Mouse (Mus musculus) lung, adult 2 months (tissue): ENCODE results near the gene Gm29427. TPM values are rescaled to one million over a fixed set of nuclear protein-coding genes. Genes with fewer than 3 reads are reported as not detected.
"Not testable (repeated sequence)": the region's sequence is repeated elsewhere in the genome, so short reads cannot be mapped to it uniquely, and the experiment has no call there.

Experiments
- DNase-seq: peaks from one replicate; pipeline ENCODE4 v3.0.0; 2022
- H3K4me1 ChIP-seq: fragments of 200-500 bp; 2 replicates; pipeline ENCODE4 v1.6.1; 2011; ENCODE audit warnings: low read length; ENCODE audit not compliant: control insufficient read depth, insufficient read depth
- H3K4me3 ChIP-seq: fragments of 200-500 bp; replicated peaks from 2 replicates; pipeline ENCODE3; 2011; ENCODE audit warnings: low read depth, mild to moderate bottlenecking, control low read depth, low read length; ENCODE audit errors: extremely low read depth
- CTCF ChIP-seq: fragments of 200-500 bp; IDR thresholded peaks from 2 replicates; pipeline ENCODE4 v1.5.1; 2011; ENCODE audit warnings: mild to moderate bottlenecking, low read length, control low read depth; ENCODE audit not compliant: insufficient read depth
- POLR2A ChIP-seq: fragments of 200-500 bp; IDR thresholded peaks from 2 replicates; pipeline ENCODE4 v1.6.1; 2011; ENCODE audit warnings: low read depth, mild to moderate bottlenecking, control low read depth, low read length, borderline replicate concordance; ENCODE audit errors: extremely low read depth
- whole genome bisulfite sequencing: fragments of 180-500 bp; shearing (Covaris S2); methylation state at CpG from one replicate; pipeline ENCODE4 v1.1.7; 2018; 5-methylcytosine and 5-hydroxymethylcytosine counted together
- polyA plus RNA-seq: library from polyadenylated mRNA; depleted of rRNA; stranded (reverse); fragments of >200 nt; gene quantifications from 2 replicates; pipeline ENCODE4 v1.2.3, GENCODE M21; 2012

Gene Gm29427
- polyA plus RNA-seq, 1 experiment = not detected

GRCm38 (mm10) chr1:130681656-130682413, 33.8 kb downstream of the Gm29427 start:
- 73% methylated on average over 6 of the region's 6 CpGs for WGBS
- no peaks in the 10 kb centered on the region for H3K4me1 ChIP-seq
- no peak for TF ChIP-seq CTCF
- no peak for TF ChIP-seq POLR2A
- H3K4me3 ChIP-seq = no peak overlapping the region
- DNase-seq = no peak

- TF ChIP-seq CTCF (no peak), POLR2A (no peak)
- no peak for DNase-seq
- 69% methylated on average over 2 of the region's 2 CpGs for WGBS
- Histone ChIP-seq H3K4me1 (no peaks in the 10 kb centered on the region), H3K4me3 (no peak overlapping the region)
These were observed 34.5 kb downstream of the Gm29427 start for GRCm38 (mm10) chr1:130681075-130681474.

GRCm38 (mm10) chr1:130678551-130678950, 37.0 kb downstream of the Gm29427 start:
- no peaks in the 10 kb centered on the region for H3K4me1 ChIP-seq
- TF ChIP-seq CTCF (no peak), POLR2A (no peak)
- no peak for DNase-seq
- WGBS = 79% methylated on average over 2 of the region's 2 CpGs
- H3K4me3 ChIP-seq = no peak overlapping the region

- not testable (repeated sequence) for H3K4me3 ChIP-seq, H3K4me1 ChIP-seq, DNase-seq
- WGBS = 80% methylated on average over 5 of the region's 5 CpGs
These were observed 52.0 kb downstream of the Gm29427 start for GRCm38 (mm10) chr1:130663576-130663975.

DNA sequence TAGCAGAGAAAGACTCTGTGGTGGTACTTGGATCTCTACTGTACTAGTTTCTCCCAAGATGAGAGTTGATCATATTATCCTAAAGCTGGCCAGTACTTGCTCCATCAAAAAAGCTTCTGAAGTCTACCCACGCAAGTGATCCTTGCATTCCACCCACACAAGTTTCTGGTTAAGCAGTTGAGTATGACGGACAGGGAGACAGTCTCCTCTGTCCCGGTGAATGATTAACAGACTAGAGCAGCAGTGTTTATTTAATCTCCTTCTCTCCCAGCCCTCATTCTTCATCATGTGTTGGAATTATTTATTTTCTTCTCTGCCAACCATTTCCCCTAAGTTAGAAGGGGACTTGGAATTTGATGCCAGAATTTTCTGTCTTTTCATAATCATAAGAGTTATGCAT, 54.1 kb downstream of the Gm29427 start, which contains the start of gene C4bp:
TSS of gene C4bp (minus strand) at position 179 of the 400 bp plus-strand sequence.
- DNase-seq = no peak
- WGBS = 28% methylated on average over 3 of the region's 3 CpGs
- no peaks in the 10 kb centered on the region for H3K4me1 ChIP-seq

DNA sequence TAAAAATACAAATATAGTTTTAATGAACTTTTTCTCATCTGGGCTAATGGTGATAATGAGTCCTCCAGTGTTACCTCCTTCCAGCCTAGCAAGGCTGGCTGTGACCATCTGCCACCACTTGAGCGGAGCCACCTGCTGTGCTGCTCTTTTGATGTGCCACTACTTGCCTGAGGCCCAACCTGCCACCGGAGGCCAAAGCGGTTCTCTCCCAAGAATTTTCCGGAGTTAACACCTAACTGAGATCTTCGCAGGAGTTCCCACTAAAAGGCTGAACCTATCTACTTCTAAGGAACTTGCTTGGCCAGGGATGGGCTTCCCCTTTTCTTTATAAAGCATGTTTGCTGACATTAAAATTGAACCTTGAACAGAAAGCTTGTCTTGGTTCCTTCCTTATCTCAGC, 56.0 kb downstream of the Gm29427 start:
- 44% methylated on average over 5 of the region's 5 CpGs for WGBS
- not testable (repeated sequence) for H3K4me1 ChIP-seq, DNase-seq, H3K4me3 ChIP-seq

More for the DNA sequence above, 54.1 kb downstream of the Gm29427 start, which contains the start of gene C4bp:
- no peak within 1 kb of the TSS for H3K4me3 ChIP-seq
- TF ChIP-seq CTCF = no peak
- TF ChIP-seq POLR2A = no peak

- H3K4me1 ChIP-seq = no peaks in the 10 kb centered on the region
- DNase-seq = no peak
- H3K4me3 ChIP-seq = no peak overlapping the region
- 62% methylated on average over 4 of the region's 4 CpGs for WGBS
- no peak for TF ChIP-seq CTCF
- no peak for TF ChIP-seq POLR2A
These were observed 71.5 kb downstream of the Gm29427 start for GRCm38 (mm10) chr1:130644103-130644502.

GRCm38 (mm10) chr1:130640967-130641366, 74.6 kb downstream of the Gm29427 start:
- DNase-seq = no peak
- no peak overlapping the region for H3K4me3 ChIP-seq

DNA sequence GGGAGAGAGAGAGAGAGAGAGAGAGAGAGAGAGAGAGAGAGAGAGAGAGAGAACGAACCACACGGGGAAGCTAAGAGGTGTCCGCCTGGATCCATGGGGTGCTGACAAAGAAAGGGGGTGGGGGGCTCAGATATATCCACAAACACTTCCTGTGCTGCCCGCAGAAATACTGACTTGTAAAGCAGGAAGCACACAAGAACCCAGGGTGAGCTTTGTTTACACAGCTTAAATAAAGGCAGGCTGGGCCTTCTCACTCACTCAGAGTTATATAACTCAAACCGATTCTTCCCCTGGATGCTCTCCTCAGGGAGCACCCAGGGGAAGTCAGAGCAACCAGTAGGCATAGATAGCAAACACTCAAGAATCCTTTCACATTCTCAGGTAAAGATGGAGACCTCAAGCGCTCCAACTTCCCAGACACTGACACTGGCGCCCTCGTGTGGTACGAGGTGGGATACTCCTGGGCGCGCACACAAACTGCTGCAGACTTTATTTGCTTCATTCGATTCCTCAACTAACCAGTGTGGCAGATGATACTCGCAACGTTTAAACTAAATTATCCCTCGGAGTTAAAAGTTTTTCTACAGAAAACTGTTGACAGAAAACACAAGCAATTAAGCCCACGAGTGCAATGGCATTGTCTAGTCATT, 81.7 kb downstream of the Gm29427 start:
- peak; percentile 74 for DNase-seq
- WGBS = 8% methylated on average over 16 of the region's 16 CpGs
- Histone ChIP-seq H3K4me3 (no peak overlapping the region), H3K4me1 (no peaks in the 10 kb centered on the region)
- TF ChIP-seq CTCF (peak; percentile 82), POLR2A (no peak)

More at GRCm38 (mm10) chr1:130640967-130641366, 74.6 kb downstream of the Gm29427 start:
- H3K4me1 ChIP-seq = no peaks in the 10 kb centered on the region
- TF ChIP-seq CTCF (no peak), POLR2A (no peak)

GRCm38 (mm10) chr1:130633316-130633715, 82.3 kb downstream of the Gm29427 start:
- no peak for TF ChIP-seq CTCF
- TF ChIP-seq POLR2A = no peak
- no peak for DNase-seq
- 64% methylated on average over 8 of the region's 8 CpGs for WGBS
- H3K4me1 ChIP-seq = no peaks in the 10 kb centered on the region
- no peak overlapping the region for H3K4me3 ChIP-seq
